Mouse (Mus musculus): ENCODE measurements around the gene Ypel3. TPM values are rescaled to one million over a fixed set of nuclear protein-coding genes. Genes with fewer than 3 reads are reported as not detected.

Ypel3 gene
- total and polyA plus RNA-seq, 3 experiments = 92.8 to 970 (median 136) TPM

GRCm38 (mm10) chr7:126815726-126816222 is 39.0 kb downstream of the Ypel3 start:
- peak; percentile 55 for DNase-seq

- DNase-seq = no peak
These were observed 39.7 kb downstream of the Ypel3 start for GRCm38 (mm10) chr7:126816494-126816893.

GRCm38 (mm10) chr7:126817595-126817994 is 40.8 kb downstream of the Ypel3 start:
- DNase-seq = no peak

- no peak for DNase-seq
These were observed 42.1 kb downstream of the Ypel3 start for GRCm38 (mm10) chr7:126818818-126819217.

GRCm38 (mm10) chr7:126821835-126822511 is 45.2 kb downstream of the Ypel3 start:
- DNase-seq = peak; percentile 88

GRCm38 (mm10) chr7:126822741-126823140 is 46.0 kb downstream of the Ypel3 start:
- peak; percentile 63 for DNase-seq

GRCm38 (mm10) chr7:126823202-126823711 is 46.5 kb downstream of the Ypel3 start:
- no peak for DNase-seq

GRCm38 (mm10) chr7:126823940-126824339 is 47.2 kb downstream of the Ypel3 start:
- DNase-seq = no peak

- no peak for DNase-seq
These were observed 48.6 kb downstream of the Ypel3 start for GRCm38 (mm10) chr7:126825403-126825802.

GRCm38 (mm10) chr7:126825952-126826351 is 49.2 kb downstream of the Ypel3 start:
- DNase-seq = no peak

Other genes with a start within 250 kb of the Ypel3 start
Only the 30 nearest of the 31 such genes appear.
- gene Eif3c, start 210.5 kb upstream of the Ypel3 start, total RNA-seq (2021) = 100 to 1,000 TPM; 236 to 240 TPM
- gene Eif3c, start 210.5 kb upstream of the Ypel3 start, polyA plus RNA-seq (2012; rRNA removed) = 97.2 and 133 TPM in 2 replicates
- gene Apobr, start 192.0 kb upstream of the Ypel3 start, total RNA-seq (2021) = 1 to 10 TPM; 2.0 to 4.7 TPM
- gene Apobr, start 192.0 kb upstream of the Ypel3 start, polyA plus RNA-seq (2012; rRNA removed) = 5.3 and 7.5 TPM in 2 replicates
- 10 to 100 TPM; 33.2 to 47.4 TPM for gene Cln3, start 191.1 kb upstream of the Ypel3 start, total RNA-seq (2021)
- gene Cln3, start 191.1 kb upstream of the Ypel3 start, polyA plus RNA-seq (2012; rRNA removed) = 52.8 and 56.1 TPM in 2 replicates
- not detected for gene Il27, start 182.0 kb upstream of the Ypel3 start, total RNA-seq (2021)
- 0.13 and 0.19 TPM in 2 replicates for gene Il27, start 182.0 kb upstream of the Ypel3 start, polyA plus RNA-seq (2012; rRNA removed)
- 10 to 100 TPM; 22.9 to 26.3 TPM for gene Nupr1, start 146.1 kb upstream of the Ypel3 start, total RNA-seq (2021)
- 2.8 and 4.4 TPM in 2 replicates for gene Nupr1, start 146.1 kb upstream of the Ypel3 start, polyA plus RNA-seq (2012; rRNA removed)
- 10 to 100 TPM; 39.9 to 49.7 TPM for gene Sgf29, start 127.6 kb upstream of the Ypel3 start, total RNA-seq (2021)
- gene Sgf29, start 127.6 kb upstream of the Ypel3 start, polyA plus RNA-seq (2012; rRNA removed) = 64.5 and 74.4 TPM in 2 replicates
- gene Sult1a1, start 100.5 kb upstream of the Ypel3 start, total RNA-seq (2021) = 10 to 100 TPM; 48.1 to 52.7 TPM
- 29.3 and 34.3 TPM in 2 replicates for gene Sult1a1, start 100.5 kb upstream of the Ypel3 start, polyA plus RNA-seq (2012; rRNA removed)
- 100 to 1,000 TPM; 101 to 104 TPM for gene Bola2, start 81.6 kb upstream of the Ypel3 start, total RNA-seq (2021)
- 44.1 and 48.7 TPM in 2 replicates for gene Bola2, start 81.6 kb upstream of the Ypel3 start, polyA plus RNA-seq (2012; rRNA removed)
- gene Slx1b, start 81.2 kb upstream of the Ypel3 start, total RNA-seq (2021) = 10 to 100 TPM; 11.3 to 13.5 TPM
- 35.0 and 35.7 TPM in 2 replicates for gene Slx1b, start 81.2 kb upstream of the Ypel3 start, polyA plus RNA-seq (2012; rRNA removed)
- 10 to 100 TPM; 11.6 to 24.3 TPM for gene Coro1a, start 69.2 kb upstream of the Ypel3 start, total RNA-seq (2021)
- 49.5 and 67.1 TPM in 2 replicates for gene Coro1a, start 69.2 kb upstream of the Ypel3 start, polyA plus RNA-seq (2012; rRNA removed)
- 100 to 1,000 TPM; 139 to 169 TPM for gene Mapk3, start 17.4 kb upstream of the Ypel3 start, total RNA-seq (2021)
- gene Mapk3, start 17.4 kb upstream of the Ypel3 start, polyA plus RNA-seq (2012; rRNA removed) = 242 and 299 TPM in 2 replicates
- gene Gdpd3, start 10.6 kb upstream of the Ypel3 start, total RNA-seq (2021) = 1 to 10 TPM; 2.4 TPM
- 10.2 and 10.3 TPM in 2 replicates for gene Gdpd3, start 10.6 kb upstream of the Ypel3 start, polyA plus RNA-seq (2012; rRNA removed)
- under 1 TPM; 0.31 to 0.75 TPM for gene Tbx6, start 4.5 kb downstream of the Ypel3 start, total RNA-seq (2021)
- 3.4 and 3.7 TPM in 2 replicates for gene Tbx6, start 4.5 kb downstream of the Ypel3 start, polyA plus RNA-seq (2012; rRNA removed)
- 10 to 100 TPM; 77.4 to 86.0 TPM for gene Ppp4c, start 15.5 kb downstream of the Ypel3 start, total RNA-seq (2021)
- gene Ppp4c, start 15.5 kb downstream of the Ypel3 start, polyA plus RNA-seq (2012; rRNA removed) = 89.8 and 92.4 TPM in 2 replicates
- gene Fam57b, start 20.7 kb downstream of the Ypel3 start, total RNA-seq (2021) = 10 to 100 TPM; 16.4 to 21.0 TPM
- 27.8 and 40.9 TPM in 2 replicates for gene Fam57b, start 20.7 kb downstream of the Ypel3 start, polyA plus RNA-seq (2012; rRNA removed)
- gene 4930451I11Rik, start 54.7 kb downstream of the Ypel3 start, total RNA-seq (2021) = not detected
- not detected in 2 replicates for gene 4930451I11Rik, start 54.7 kb downstream of the Ypel3 start, polyA plus RNA-seq (2012; rRNA removed)
- gene Doc2a, start 70.5 kb downstream of the Ypel3 start, total RNA-seq (2021) = under 1 TPM; 0.40 to 0.52 TPM
- 0.52 and 0.83 TPM in 2 replicates for gene Doc2a, start 70.5 kb downstream of the Ypel3 start, polyA plus RNA-seq (2012; rRNA removed)
- 10 to 100 TPM in 1 of 2 experiments, 1 to 10 TPM in 1; 8.2 to 16.3 TPM for gene Hirip3, start 85.0 kb downstream of the Ypel3 start, total RNA-seq (2021)
- gene Hirip3, start 85.0 kb downstream of the Ypel3 start, polyA plus RNA-seq (2012; rRNA removed) = 1.4 and 2.9 TPM in 2 replicates
- gene Ino80e, start 85.4 kb downstream of the Ypel3 start, total RNA-seq (2021) = 10 to 100 TPM; 42.5 to 44.5 TPM
- gene Ino80e, start 85.4 kb downstream of the Ypel3 start, polyA plus RNA-seq (2012; rRNA removed) = 73.8 and 75.0 TPM in 2 replicates
- gene Taok2, start 107.7 kb downstream of the Ypel3 start, total RNA-seq (2021) = 10 to 100 TPM; 60.6 to 66.8 TPM
- gene Taok2, start 107.7 kb downstream of the Ypel3 start, polyA plus RNA-seq (2012; rRNA removed) = 136 and 169 TPM in 2 replicates
- 10 to 100 TPM; 28.1 to 35.4 TPM for gene Tmem219, start 146.0 kb downstream of the Ypel3 start, total RNA-seq (2021)
- gene Tmem219, start 146.0 kb downstream of the Ypel3 start, polyA plus RNA-seq (2012; rRNA removed) = 242 and 243 TPM in 2 replicates
- 10 to 100 TPM; 25.9 to 26.8 TPM for gene Kctd13, start 151.9 kb downstream of the Ypel3 start, total RNA-seq (2021)
- 52.0 and 52.9 TPM in 2 replicates for gene Kctd13, start 151.9 kb downstream of the Ypel3 start, polyA plus RNA-seq (2012; rRNA removed)
- gene Asphd1, start 172.6 kb downstream of the Ypel3 start, total RNA-seq (2021) = 1 to 10 TPM in 1 of 2 experiments, under 1 TPM in 1; 0.66 to 2.2 TPM
- gene Asphd1, start 172.6 kb downstream of the Ypel3 start, polyA plus RNA-seq (2012; rRNA removed) = 2.0 and 2.5 TPM in 2 replicates
- 100 to 1,000 TPM in 1 of 2 experiments, 10 to 100 TPM in 1; 87.4 to 126 TPM for gene Sez6l2, start 173.6 kb downstream of the Ypel3 start, total RNA-seq (2021)
- 33.4 and 42.4 TPM in 2 replicates for gene Sez6l2, start 173.6 kb downstream of the Ypel3 start, polyA plus RNA-seq (2012; rRNA removed)
- gene Cdipt, start 199.0 kb downstream of the Ypel3 start, total RNA-seq (2021) = 100 to 1,000 TPM; 102 to 107 TPM
- gene Cdipt, start 199.0 kb downstream of the Ypel3 start, polyA plus RNA-seq (2012; rRNA removed) = 239 and 259 TPM in 2 replicates
- 1 to 10 TPM; 1.6 TPM for gene Cdiptos, start 199.1 kb downstream of the Ypel3 start, total RNA-seq (2021)
- gene Cdiptos, start 199.1 kb downstream of the Ypel3 start, polyA plus RNA-seq (2012; rRNA removed) = 0.43 and 1.4 TPM in 2 replicates
- 100 to 1,000 TPM; 115 to 145 TPM for gene Mvp, start 237.7 kb downstream of the Ypel3 start, total RNA-seq (2021)
- 95.3 and 172 TPM in 2 replicates for gene Mvp, start 237.7 kb downstream of the Ypel3 start, polyA plus RNA-seq (2012; rRNA removed)
- gene Pagr1b, start 239.5 kb downstream of the Ypel3 start, total RNA-seq (2021) = 1 to 10 TPM in 1 of 2 experiments, not detected in 1; 1.3 TPM
- gene Pagr1b, start 239.5 kb downstream of the Ypel3 start, polyA plus RNA-seq (2012; rRNA removed) = 1.7 and 2.0 TPM in 2 replicates
- gene Pagr1a, start 240.4 kb downstream of the Ypel3 start, total RNA-seq (2021) = 10 to 100 TPM; 16.4 to 20.3 TPM
- gene Pagr1a, start 240.4 kb downstream of the Ypel3 start, polyA plus RNA-seq (2012; rRNA removed) = 0.66 and 13.1 TPM in 2 replicates
- gene Gm42742, start 244.1 kb downstream of the Ypel3 start, total RNA-seq (2021) = 10 to 100 TPM; 19.9 to 29.2 TPM
- gene Gm42742, start 244.1 kb downstream of the Ypel3 start, polyA plus RNA-seq (2012; rRNA removed) = 13.7 and 28.4 TPM in 2 replicates